8 mouse cellular contexts compared by ENCODE assay signal in the genomic region with DNA sequence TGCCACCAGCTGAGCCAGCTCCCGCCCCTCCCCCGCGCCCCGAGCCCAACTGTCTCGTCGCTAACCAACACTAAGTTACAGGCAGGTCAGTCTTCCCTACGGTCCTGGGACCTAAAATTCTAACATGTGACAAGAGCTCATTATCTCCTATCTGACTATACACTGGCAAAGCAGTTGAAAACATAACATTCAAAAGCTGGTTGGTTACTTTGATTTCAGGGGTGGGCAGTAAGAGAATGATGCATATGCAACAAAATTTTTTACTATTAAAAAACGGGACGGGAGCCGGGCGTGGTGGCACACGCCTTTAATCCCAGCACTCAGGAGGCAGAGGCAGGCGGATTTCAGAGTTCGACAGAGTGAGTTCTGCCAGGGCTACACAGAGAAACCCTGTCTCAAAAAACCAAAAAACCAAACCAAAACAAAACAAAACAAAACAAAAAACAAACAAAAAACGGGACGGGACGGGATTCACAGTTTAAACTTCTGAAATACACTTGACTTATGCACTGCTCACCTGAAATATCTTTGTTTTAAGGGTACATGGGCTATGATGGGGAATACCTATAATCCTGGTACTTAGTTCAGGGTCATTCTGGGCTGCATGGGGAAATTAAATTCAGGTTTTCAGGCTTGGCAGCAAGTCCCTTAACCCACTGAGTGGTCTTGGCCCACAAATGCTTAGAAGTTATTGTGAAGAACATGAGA. TPM values are rescaled to one million over a fixed set of nuclear protein-coding genes. Genes with fewer than 3 reads are reported as not detected.
DNase-seq lines count a peak whose midpoint lies in the region; ATAC-seq and TF ChIP-seq lines count a peak whose summit lies in the region.

No protein-coding gene starts in this region.

- no peak overlapping the region for H3K27ac ChIP-seq in embryonic facial prominence, embryonic 11.5 days (replicated peaks; ENCODE audit: low read depth, low read length)
- H3K27ac ChIP-seq in hindbrain, postnatal 0 days = no peak overlapping the region
- no peak overlapping the region for H3K27ac ChIP-seq in midbrain, embryonic 10.5 days (replicated peaks)

- no peak for TF ChIP-seq CTCF in hindbrain, postnatal 0 days (IDR thresholded peaks at IDR 0.05; ENCODE audit: low read depth)

- peak overlapping the region; percentile 29; the same call in 1 of the 2 replicates for H3K9ac ChIP-seq in embryonic facial prominence, embryonic 11.5 days (replicated peaks; ENCODE audit: low read length)
- 0 out of 2 replicates have a peak overlapping the region, but pooled peaks have one; percentile 24 for H3K9ac ChIP-seq in hindbrain, postnatal 0 days (replicated peaks; ENCODE audit: low read length)

- peak overlapping the region; percentile 13; the same call in 1 of the 2 replicates for H3K4me3 ChIP-seq in embryonic facial prominence, embryonic 11.5 days (ENCODE audit: low read depth, low read length)
- H3K4me3 ChIP-seq in hindbrain, postnatal 0 days (ENCODE audit: low read length) = peak overlapping the region; percentile 13; the same call in 1 of the 2 replicates
- H3K4me3 ChIP-seq in midbrain, embryonic 10.5 days = peak overlapping the region; percentile 47

- H3K27me3 ChIP-seq in embryonic facial prominence, embryonic 11.5 days (ENCODE audit: control insufficient read depth, insufficient read depth, low read length) = no peaks in the 10 kb centered on the region
- H3K27me3 ChIP-seq in hindbrain, postnatal 0 days (ENCODE audit: insufficient read depth, low read length) = no peaks in the 10 kb centered on the region
- H3K27me3 ChIP-seq in midbrain, embryonic 10.5 days (ENCODE audit: low read depth, poor library complexity, severe bottlenecking) = peaks cover 31% of the 10 kb centered on the region

- 46% methylated on average over 17 of the region's 17 CpGs for WGBS in embryonic facial prominence, embryonic 11.5 days
- 41% methylated on average over 17 of the region's 17 CpGs for WGBS in hindbrain, postnatal 0 days
- WGBS in midbrain, embryonic 10.5 days = 44% methylated on average over 17 of the region's 17 CpGs

- H3K4me1 ChIP-seq in embryonic facial prominence, embryonic 11.5 days (ENCODE audit: control insufficient read depth, insufficient read depth, low read length) = peaks cover 3% of the 10 kb centered on the region
- H3K4me1 ChIP-seq in hindbrain, postnatal 0 days (ENCODE audit: insufficient read depth, low read length) = peaks cover 6% of the 10 kb centered on the region
- peaks cover 31% of the 10 kb centered on the region for H3K4me1 ChIP-seq in midbrain, embryonic 10.5 days

- ATAC-seq in embryonic facial prominence, embryonic 11.5 days (replicated peaks; ENCODE audit: insufficient number of reproducible peaks, low FRiP score, low TSS enrichment, low read depth) = no peak
- ATAC-seq in hindbrain, postnatal 0 days = no peak
- no peak for ATAC-seq in erythroid progenitor cell, adult 5-6 weeks (replicated peaks; ENCODE audit: low FRiP score, poor library complexity, severe bottlenecking)

- H3K9me3 ChIP-seq in embryonic facial prominence, embryonic 11.5 days (replicated peaks; ENCODE audit: control insufficient read depth, low read length) = no peaks in the 10 kb centered on the region
- H3K9me3 ChIP-seq in hindbrain, postnatal 0 days (ENCODE audit: low read length) = no peaks in the 10 kb centered on the region
- H3K9me3 ChIP-seq in midbrain, embryonic 10.5 days (replicated peaks) = no peaks in the 10 kb centered on the region

- H3K36me3 ChIP-seq in embryonic facial prominence, embryonic 11.5 days (replicated peaks; ENCODE audit: control insufficient read depth, insufficient read depth, low read depth, low read length) = no peaks in the 10 kb centered on the region
- no peaks in the 10 kb centered on the region for H3K36me3 ChIP-seq in hindbrain, postnatal 0 days (ENCODE audit: insufficient read depth, low read length)
- peaks cover 2% of the 10 kb centered on the region; the same call in 1 of the 2 replicates for H3K36me3 ChIP-seq in midbrain, embryonic 10.5 days

- peak; percentile 30 for DNase-seq in adrenal gland, postnatal 25 days
- DNase-seq in adrenal gland, adult 18-20 months (ENCODE audit: low spot score in 2 of 2) = no peak
- no peak for DNase-seq in embryonic facial prominence, embryonic 11.5 days (ENCODE audit: low spot score)
- no peak for DNase-seq in hindbrain, postnatal 0 days (ENCODE audit: low spot score)
- peak; percentile 30 for DNase-seq in midbrain, embryonic 10.5 days (ENCODE audit: low spot score)
- no peak for DNase-seq in cerebellum, adult 18-20 months
- no peak for DNase-seq in right cerebral cortex, adult 2 months (ENCODE audit: low spot score in 2 of 2)

- peak overlapping the region; percentile 37 for H3K4me2 ChIP-seq in embryonic facial prominence, embryonic 11.5 days (ENCODE audit: low read depth, low read length)
- peak overlapping the region; percentile 44 for H3K4me2 ChIP-seq in hindbrain, postnatal 0 days (ENCODE audit: low read depth, low read length)

RNA-seq across cellular contexts. Expression of gene Eif4a2, which starts 4.1 kb away (rescaled TPM):
- 464 and 587 TPM in 2 replicates for total RNA-seq in adrenal gland, postnatal 25 days (2021)
- total RNA-seq in adrenal gland, adult 18-20 months (2021) = 100 to 1,000 TPM; 551 to 581 TPM
- 278 and 280 TPM in 2 replicates for polyA plus RNA-seq in embryonic facial prominence, embryonic 11.5 days (2014; fragmentation: Nextera tagmentation; extraction: Ambion mirVana)
- 490 and 513 TPM in 2 replicates for total RNA-seq in hindbrain, postnatal 0 days (2014; rRNA removed)
- 260 and 265 TPM in 2 replicates for polyA plus RNA-seq in hindbrain, postnatal 0 days (2015; fragmentation: Nextera tagmentation; extraction: Ambion mirVana)
- polyA plus RNA-seq in midbrain, embryonic 10.5 days (2016; fragmentation: Nextera tagmentation; extraction: Ambion mirVana) = 154 and 155 TPM in 2 replicates
- total RNA-seq in erythroid progenitor cell, adult 5-6 weeks (2015; ENCODE audit: low replicate concordance) = 140 and 151 TPM in 2 replicates
- 189 and 232 TPM in 2 replicates for total RNA-seq in erythroid progenitor cell, adult 5-6 weeks (2017; ENCODE audit: low replicate concordance)

RNA-seq across cellular contexts. Expression of gene Rfc4, which starts 24.3 kb away (rescaled TPM):
- total RNA-seq in adrenal gland, postnatal 25 days (2021) = 9.9 and 10.4 TPM in 2 replicates
- 1 to 10 TPM; 4.3 to 7.7 TPM for total RNA-seq in adrenal gland, adult 18-20 months (2021)
- polyA plus RNA-seq in embryonic facial prominence, embryonic 11.5 days (2014; fragmentation: Nextera tagmentation; extraction: Ambion mirVana) = 235 and 245 TPM in 2 replicates
- total RNA-seq in hindbrain, postnatal 0 days (2014; rRNA removed) = 8.6 and 22.1 TPM in 2 replicates
- 31.6 and 35.7 TPM in 2 replicates for polyA plus RNA-seq in hindbrain, postnatal 0 days (2015; fragmentation: Nextera tagmentation; extraction: Ambion mirVana)
- polyA plus RNA-seq in midbrain, embryonic 10.5 days (2016; fragmentation: Nextera tagmentation; extraction: Ambion mirVana) = 238 and 272 TPM in 2 replicates
- 98.4 and 133 TPM in 2 replicates for total RNA-seq in erythroid progenitor cell, adult 5-6 weeks (2015; ENCODE audit: low replicate concordance)
- 32.8 and 50.6 TPM in 2 replicates for total RNA-seq in erythroid progenitor cell, adult 5-6 weeks (2017; ENCODE audit: low replicate concordance)

RNA-seq across cellular contexts. Expression of gene Adipoq, which starts 43.1 kb away (rescaled TPM):
- total RNA-seq in adrenal gland, postnatal 25 days (2021) = 138 and 160 TPM in 2 replicates
- 100 to 1,000 TPM; 265 to 655 TPM for total RNA-seq in adrenal gland, adult 18-20 months (2021)
- polyA plus RNA-seq in embryonic facial prominence, embryonic 11.5 days (2014; fragmentation: Nextera tagmentation; extraction: Ambion mirVana) = 0.17 TPM in 1 of 2 replicates, not detected in the other
- not detected in 2 replicates for total RNA-seq in hindbrain, postnatal 0 days (2014; rRNA removed)
- polyA plus RNA-seq in hindbrain, postnatal 0 days (2015; fragmentation: Nextera tagmentation; extraction: Ambion mirVana) = not detected in 2 replicates
- not detected in 2 replicates for polyA plus RNA-seq in midbrain, embryonic 10.5 days (2016; fragmentation: Nextera tagmentation; extraction: Ambion mirVana)
- 12.2 TPM in 1 of 2 replicates, not detected in the other for total RNA-seq in erythroid progenitor cell, adult 5-6 weeks (2015; ENCODE audit: low replicate concordance)
- 0.51 TPM in 1 of 2 replicates, not detected in the other for total RNA-seq in erythroid progenitor cell, adult 5-6 weeks (2017; ENCODE audit: low replicate concordance)

RNA-seq across cellular contexts. Expression of gene Kng1, which starts 45.5 kb away (rescaled TPM):
- total RNA-seq in adrenal gland, postnatal 25 days (2021) = 0.24 and 13.8 TPM in 2 replicates
- 1 to 10 TPM in 1 of 2 experiments, under 1 TPM in 1; 0.60 to 1.1 TPM for total RNA-seq in adrenal gland, adult 18-20 months (2021)
- polyA plus RNA-seq in embryonic facial prominence, embryonic 11.5 days (2014; fragmentation: Nextera tagmentation; extraction: Ambion mirVana) = not detected in 2 replicates
- not detected in 2 replicates for total RNA-seq in hindbrain, postnatal 0 days (2014; rRNA removed)
- polyA plus RNA-seq in hindbrain, postnatal 0 days (2015; fragmentation: Nextera tagmentation; extraction: Ambion mirVana) = 0.16 TPM in 1 of 2 replicates, not detected in the other
- not detected in 2 replicates for polyA plus RNA-seq in midbrain, embryonic 10.5 days (2016; fragmentation: Nextera tagmentation; extraction: Ambion mirVana)
- total RNA-seq in erythroid progenitor cell, adult 5-6 weeks (2015; ENCODE audit: low replicate concordance) = 0.72 and 3.4 TPM in 2 replicates
- total RNA-seq in erythroid progenitor cell, adult 5-6 weeks (2017; ENCODE audit: low replicate concordance) = not detected in 2 replicates

Comparison
In these comparisons a context has a peak if more than half of its experiments do, and no peak if none do; other contexts are left out.
1. DNase-seq: peak in adrenal gland, postnatal 25 days (single experiment) and midbrain, embryonic 10.5 days (single experiment); none in adrenal gland, adult 18-20 months (0 of 2), embryonic facial prominence, embryonic 11.5 days (single experiment), hindbrain, postnatal 0 days (single experiment), cerebellum, adult 18-20 months (0 of 2) and right cerebral cortex, adult 2 months (0 of 2).
2. RNA of gene Adipoq, which starts 43.1 kb away (total RNA-seq): 265 to 655 TPM in adrenal gland, adult 18-20 months and 138 to 160 TPM in adrenal gland, postnatal 25 days; 0.51 to 12.2 TPM in erythroid progenitor cell, adult 5-6 weeks and not detected in hindbrain, postnatal 0 days; every median in the first group is over 10 times any median in the second.
3. Peak in every context shown above with its lines, with median percentiles within 50 percentile points of each other: H3K4me3 ChIP-seq.